Mouse (Mus musculus) NIH3T3 (cell line): ENCODE results near the gene Loxl1.

Source experiments
- DNase-seq: peaks from one replicate; pipeline ENCODE4 v3.0.0-alpha.2; 2012; ENCODE audit warnings: low read depth

The Loxl1 gene

GRCm38 (mm10) chr9:58312196-58312943 is 616 bp downstream of the Loxl1 start:
- peak; percentile 68 for DNase-seq

DNA sequence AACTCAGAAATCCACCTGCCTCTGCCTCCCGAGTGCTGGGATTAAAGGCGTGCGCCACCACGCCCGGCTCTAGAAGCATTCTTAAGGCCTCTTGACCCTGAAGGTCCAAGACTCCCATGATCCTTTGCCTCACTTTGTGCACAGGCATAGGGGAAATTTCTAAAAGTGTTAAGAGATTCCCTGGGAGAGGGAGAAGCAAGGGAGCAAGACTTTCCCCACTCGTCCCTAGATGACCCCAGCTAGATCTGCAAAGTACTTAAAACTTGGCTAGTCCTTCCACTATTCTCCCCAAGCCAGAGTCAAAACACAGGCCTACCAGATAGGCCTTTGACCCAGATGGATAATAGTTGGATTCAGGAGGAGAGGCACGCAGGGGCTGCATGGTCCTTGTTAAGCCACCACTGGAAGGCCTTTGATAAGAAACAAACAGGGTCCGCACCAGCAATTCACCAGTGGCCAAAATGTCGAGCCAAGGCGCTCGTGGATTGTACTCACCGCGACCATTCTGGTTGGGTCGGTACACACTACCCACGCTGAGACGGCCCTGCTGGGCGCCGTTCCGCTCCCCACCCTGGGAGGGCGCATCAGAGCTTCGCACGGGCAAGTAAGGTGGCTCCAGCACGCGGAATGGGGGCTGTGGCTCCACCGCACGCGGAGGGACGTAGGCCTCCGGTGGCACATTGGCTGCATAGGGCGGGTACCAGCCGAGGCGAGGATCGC is 1.6 kb downstream of the Loxl1 start:
- DNase-seq: peak; percentile 90

- peak; percentile 61 for DNase-seq
Measured at GRCm38 (mm10) chr9:58310043-58310660, 2.8 kb downstream of the Loxl1 start.

DNA sequence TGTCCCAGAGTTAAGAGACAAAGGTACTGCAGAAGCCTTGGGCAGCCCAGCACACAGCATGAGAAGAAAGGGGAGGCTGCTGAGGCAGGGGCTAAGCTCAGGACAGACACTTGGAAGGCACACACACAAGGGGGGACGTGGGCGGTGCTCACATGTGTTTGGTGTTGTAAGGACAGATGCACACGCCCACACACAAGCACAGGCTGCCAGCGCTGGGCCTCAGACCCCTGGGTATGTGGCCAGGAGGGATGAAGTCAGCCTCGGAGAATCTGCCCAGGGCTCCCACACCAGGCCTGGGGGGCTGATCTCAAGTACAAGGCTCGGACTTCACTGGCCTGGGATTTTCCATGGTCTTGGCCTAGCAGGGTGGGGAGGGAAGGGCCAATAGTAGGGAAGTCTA is 4.6 kb downstream of the Loxl1 start:
- DNase-seq: peak; percentile 94

DNA sequence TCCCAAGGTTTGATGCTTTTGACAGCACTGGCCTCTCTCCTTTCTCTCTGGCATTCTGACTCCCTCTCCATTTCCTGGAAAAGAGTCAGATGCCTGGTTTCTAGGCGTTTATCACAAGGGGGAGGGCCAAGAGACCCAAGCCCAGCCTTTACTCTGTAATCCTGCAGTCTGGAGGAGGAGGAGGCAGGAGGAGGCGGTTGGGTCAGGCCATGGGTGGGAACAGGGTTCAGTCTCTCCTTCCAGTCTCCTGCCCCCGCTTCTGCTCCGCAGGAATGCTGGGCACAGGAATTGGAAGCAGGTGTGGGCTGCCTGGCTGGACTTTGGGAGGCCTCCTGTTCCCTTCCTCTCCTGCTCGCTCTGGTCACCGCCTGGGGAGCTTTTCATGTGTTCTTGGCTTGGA is 7.3 kb downstream of the Loxl1 start:
- peak; percentile 86 for DNase-seq

DNA sequence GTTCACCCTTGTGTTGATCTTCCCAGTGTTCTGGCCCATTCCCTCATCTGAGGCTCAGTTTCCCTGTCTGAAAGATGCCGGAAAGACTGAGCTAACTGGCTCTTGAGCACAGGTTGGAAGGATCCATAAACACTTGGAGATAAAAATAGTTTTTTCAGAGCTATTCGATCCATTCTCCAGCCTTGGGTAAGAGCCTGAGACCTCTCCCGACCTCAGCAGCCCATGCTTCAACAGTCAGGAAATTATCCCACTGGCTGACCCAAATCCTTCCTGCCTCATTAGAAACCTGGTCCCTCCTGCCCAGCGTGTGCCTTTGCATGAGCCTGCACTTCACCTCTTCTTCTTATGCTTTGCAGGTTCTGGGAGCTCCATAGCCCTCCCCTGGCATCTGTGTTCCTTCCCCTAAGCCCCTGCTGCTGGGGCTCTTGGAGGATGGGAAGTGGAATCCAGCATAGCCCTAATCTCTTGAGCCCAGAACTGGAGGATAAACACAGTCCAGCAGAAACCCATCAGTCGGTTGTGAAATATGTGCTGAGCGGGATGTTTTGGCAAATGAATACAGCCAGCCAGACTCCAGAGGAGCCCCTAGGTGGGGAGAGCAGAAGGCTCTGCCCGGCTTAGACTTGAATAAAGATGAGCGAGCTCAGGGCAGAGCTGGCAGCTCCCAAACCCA is 9.3 kb downstream of the Loxl1 start:
- peak; percentile 71 for DNase-seq

GRCm38 (mm10) chr9:58303115-58303514 is 9.9 kb downstream of the Loxl1 start:
- DNase-seq: no peak

GRCm38 (mm10) chr9:58299356-58299799 is 13.6 kb downstream of the Loxl1 start:
- peak; percentile 87 for DNase-seq

DNA sequence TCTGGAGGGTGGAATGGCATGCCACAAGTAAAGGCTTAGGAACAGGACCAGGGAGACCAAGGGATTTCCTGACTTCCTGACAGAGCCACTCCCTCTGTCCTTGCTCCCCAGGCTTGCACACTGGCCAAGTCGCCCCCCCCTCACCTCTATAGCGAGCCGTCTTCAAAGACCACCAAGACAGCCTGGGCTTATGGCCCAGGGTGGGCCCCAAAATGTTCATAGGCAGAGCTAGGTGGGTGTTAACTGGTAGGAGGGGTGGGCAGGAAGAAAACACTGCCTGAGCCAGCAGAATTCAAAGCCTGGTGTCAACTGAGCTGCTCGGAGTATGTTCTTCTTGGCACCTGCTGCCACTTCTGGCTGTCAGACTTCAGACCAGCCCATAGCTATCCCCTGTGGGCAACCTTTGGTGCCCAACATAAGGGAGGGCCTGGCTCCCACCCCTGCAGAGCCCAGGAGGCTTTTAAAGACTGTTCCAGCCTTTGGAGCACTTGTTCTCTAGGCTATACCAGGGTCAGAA is 15.0 kb downstream of the Loxl1 start:
- no peak for DNase-seq

DNA sequence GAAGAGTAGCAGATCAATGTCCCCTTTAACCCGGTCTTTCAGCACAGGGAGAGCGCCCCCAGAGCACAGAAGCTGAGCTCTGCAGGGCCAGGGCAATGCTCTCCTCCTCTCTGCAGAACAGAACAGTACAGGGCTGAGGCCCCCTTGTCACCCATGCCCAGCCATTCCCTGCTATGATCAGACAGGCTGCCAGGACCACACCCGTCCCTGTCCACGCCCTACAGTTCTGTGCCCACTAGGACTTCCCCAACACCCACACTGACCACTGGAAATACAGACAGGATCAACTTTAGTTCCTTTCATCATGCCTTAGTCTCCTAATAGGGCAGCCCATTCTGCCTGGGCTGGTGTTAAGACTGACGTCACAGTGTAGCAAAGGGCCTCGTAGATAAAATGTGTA is 15.9 kb downstream of the Loxl1 start:
- DNase-seq: no peak

- DNase-seq: no peak
Measured at GRCm38 (mm10) chr9:58295766-58296361, 17.1 kb downstream of the Loxl1 start.

DNA sequence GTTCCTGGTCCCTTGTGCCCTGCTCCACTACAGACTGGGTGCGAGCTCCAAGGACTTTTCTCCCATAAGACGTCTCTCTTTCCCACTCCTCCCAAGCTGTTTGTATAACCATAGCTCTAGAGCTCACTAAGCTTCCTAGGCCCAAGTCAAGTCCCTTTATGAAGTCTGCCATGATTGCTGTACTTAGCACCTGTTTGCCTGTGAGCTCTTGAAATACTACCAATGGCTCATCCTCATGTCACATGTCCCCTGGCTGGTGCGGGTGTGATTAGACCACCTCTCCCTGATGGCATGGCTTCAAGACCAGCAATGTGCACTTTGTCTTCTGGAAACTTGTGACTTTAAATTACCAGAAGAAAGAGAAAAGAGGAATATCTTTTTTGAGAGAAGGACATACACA is 17.6 kb downstream of the Loxl1 start:
- no peak for DNase-seq

- no peak for DNase-seq
Measured at GRCm38 (mm10) chr9:58294527-58294926, 18.5 kb downstream of the Loxl1 start.

DNA sequence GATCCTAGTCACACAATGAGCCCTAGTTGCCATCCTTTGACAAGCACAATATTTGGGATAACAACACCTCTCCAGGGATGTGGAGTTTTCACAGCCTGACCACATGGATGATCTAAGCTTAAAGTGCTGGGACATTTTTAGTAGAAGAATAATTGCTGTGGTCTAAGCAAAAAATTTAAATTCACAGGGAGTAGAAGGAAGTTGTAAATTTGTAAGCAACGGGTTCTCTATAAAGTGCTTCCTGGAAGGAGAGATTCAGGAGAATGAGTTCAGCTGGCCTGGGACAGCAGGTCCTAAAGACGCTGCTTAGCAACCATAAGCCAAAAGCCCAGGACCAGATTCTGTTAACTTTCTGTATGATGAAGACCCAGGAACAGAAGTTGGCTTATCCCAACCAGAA is 23.1 kb downstream of the Loxl1 start:
- DNase-seq: no peak

DNA sequence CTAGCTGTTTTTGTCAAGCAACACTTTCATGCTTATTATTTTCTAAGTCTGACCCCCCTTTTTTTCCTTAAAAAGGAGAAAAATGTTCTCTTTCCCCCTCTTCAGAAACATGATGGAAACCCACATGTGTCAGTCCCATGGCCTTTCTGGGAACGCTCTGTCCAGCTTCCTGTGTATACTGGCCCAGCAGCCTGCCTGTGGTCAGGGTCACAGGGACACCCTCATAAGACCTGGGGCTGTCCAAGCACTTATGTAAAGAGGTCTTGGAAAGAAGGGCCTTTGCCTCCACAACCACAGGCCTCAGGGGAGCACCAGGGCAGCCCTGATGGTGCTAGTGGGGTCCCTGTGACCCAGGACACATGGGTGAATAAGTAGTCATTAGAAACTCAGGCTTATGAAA is 23.9 kb downstream of the Loxl1 start:
- DNase-seq: no peak

DNA sequence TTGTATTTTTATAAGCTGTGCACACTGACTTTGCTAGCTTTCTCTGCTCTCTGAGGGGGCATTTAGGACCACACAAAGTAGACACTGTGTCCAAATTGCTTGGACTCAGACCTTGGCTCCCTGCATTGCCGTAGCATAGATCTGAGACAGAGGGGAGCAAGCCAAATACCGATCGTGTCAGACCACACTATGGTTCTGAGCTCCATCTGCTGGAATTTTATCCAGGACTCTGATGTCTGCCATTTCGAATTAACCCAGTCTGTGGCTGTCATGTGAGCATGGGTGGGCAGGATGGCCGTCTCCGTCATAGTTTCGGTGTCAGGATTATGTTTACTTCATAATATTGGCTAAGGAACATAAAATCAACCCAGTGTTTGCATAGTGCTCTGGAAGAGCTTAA is 29.6 kb downstream of the Loxl1 start:
- peak; percentile 43 for DNase-seq

- peak; percentile 47 for DNase-seq
Measured at GRCm38 (mm10) chr9:58281597-58281996, 31.4 kb downstream of the Loxl1 start.

GRCm38 (mm10) chr9:58280259-58281109 is 32.5 kb downstream of the Loxl1 start:
- peak; percentile 93 for DNase-seq

GRCm38 (mm10) chr9:58279780-58280179 is 33.2 kb downstream of the Loxl1 start:
- no peak for DNase-seq

- no peak for DNase-seq
Measured at GRCm38 (mm10) chr9:58278821-58279723, 33.9 kb downstream of the Loxl1 start.
